Mouse (Mus musculus): ENCODE measurements around the gene Thumpd3.

DNA sequence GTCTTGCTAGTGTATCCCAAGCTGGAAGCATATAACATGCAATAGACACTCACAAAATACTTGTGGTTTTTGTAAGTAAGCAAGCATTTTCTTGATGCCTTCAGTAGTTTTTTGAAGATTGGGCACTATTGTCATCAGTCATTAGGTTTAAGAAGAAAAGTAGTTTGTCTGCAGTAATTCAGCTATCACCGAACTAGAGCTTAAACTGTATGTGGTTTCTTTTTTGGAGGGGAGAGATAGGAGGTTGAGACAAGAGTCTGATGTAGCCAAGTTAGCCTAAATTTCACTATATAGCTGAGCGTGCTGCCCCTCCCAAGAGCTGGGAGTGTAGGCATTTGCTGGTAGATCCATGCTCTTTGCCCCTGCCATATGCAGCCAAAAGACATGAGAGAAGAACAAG lies 2.3 kb downstream of the Thumpd3 start:
- TF ChIP-seq CTCF (IDR thresholded peaks at IDR 0.05; ENCODE audit: extremely low read depth, insufficient read depth, insufficient read length, insufficient replicate concordance) (no peak), POLR2A (IDR thresholded peaks at IDR 0.05; ENCODE audit: low read depth, low read length) (no peak)
